Mouse (Mus musculus): Measurements from ENCODE around the gene Ensa. TPM values are rescaled to one million over a fixed set of nuclear protein-coding genes. Genes with fewer than 3 reads are reported as not detected.

Ensa gene
- total and polyA plus RNA-seq, 2 experiments, result 5.0 to 23.5 TPM

DNA sequence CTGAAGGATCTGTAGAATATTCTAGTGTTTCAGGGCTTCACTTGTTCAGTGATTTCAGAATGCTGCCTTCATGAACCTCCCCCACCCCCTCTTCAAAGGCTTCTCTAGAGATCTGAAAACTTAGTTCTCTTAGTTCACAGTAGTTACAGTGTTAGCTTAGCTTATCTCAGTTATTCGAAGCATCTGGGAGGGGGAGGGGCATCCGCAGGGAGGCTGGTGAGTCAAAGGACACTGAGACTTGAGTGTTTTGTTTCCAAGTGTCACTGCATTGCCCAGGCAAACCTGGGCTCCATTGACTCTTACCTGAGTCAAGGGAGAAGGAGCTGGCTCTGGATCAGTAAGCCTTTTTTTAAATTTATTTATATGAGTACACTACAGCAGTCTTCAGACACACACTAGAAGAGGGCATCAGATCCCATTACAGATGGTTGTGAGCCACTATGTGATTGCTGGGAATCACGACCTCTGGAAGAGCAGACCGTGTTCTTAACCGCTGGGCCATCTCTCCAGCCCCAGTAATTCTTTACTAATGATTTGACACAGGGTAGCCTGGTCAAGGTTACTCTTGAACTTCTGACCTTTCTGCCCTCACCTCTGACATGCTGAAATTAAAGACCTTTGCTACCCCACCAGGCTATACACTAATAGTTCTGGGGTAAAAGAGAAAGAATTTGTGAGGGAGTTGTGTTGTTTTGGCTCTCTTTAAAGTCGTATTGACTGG lies 41.5 kb downstream of the Ensa start:
- Histone ChIP-seq H3K36me3 (ENCODE audit: control insufficient read depth, insufficient read depth, low read length) (peaks cover 28% of the 10 kb centered on the region), H3K27ac (replicated peaks; ENCODE audit: insufficient read depth, low read depth, low read length) (peak overlapping the region; percentile 88), H3K9ac (ENCODE audit: low read depth, low read length) (no peak overlapping the region), H3K4me1 (ENCODE audit: control insufficient read depth, insufficient read depth, low read length) (peaks cover 63% of the 10 kb centered on the region), H3K27me3 (ENCODE audit: control insufficient read depth, insufficient read depth, low read length) (no peaks in the 10 kb centered on the region), H3K4me3 (ENCODE audit: insufficient read depth, low read depth, low read length) (no peak overlapping the region), H3K79me2 (ENCODE audit: control insufficient read depth, insufficient read depth, low read length) (peaks cover 6% of the 10 kb centered on the region)
- peak; percentile 84 for DNase-seq (ENCODE audit: extremely low read depth, low read depth, low spot score)
- TF ChIP-seq POLR2A (IDR thresholded peaks at IDR 0.05; ENCODE audit: extremely low read depth, insufficient read depth, low read length), result no peak
- no peak for TF ChIP-seq CTCF (IDR thresholded peaks at IDR 0.05; ENCODE audit: low read depth, low read length)
- 7% methylated on average over 6 of the region's 6 CpGs for WGBS

- no peak for DNase-seq (ENCODE audit: extremely low read depth, low read depth, low spot score)
- Histone ChIP-seq H3K4me3 (ENCODE audit: insufficient read depth, low read depth, low read length) (no peak overlapping the region), H3K36me3 (ENCODE audit: control insufficient read depth, insufficient read depth, low read length) (peaks cover 25% of the 10 kb centered on the region), H3K27ac (replicated peaks; ENCODE audit: insufficient read depth, low read depth, low read length) (peak overlapping the region; percentile 88), H3K79me2 (ENCODE audit: control insufficient read depth, insufficient read depth, low read length) (peaks cover 6% of the 10 kb centered on the region), H3K27me3 (ENCODE audit: control insufficient read depth, insufficient read depth, low read length) (no peaks in the 10 kb centered on the region), H3K9ac (ENCODE audit: low read depth, low read length) (peak overlapping the region; percentile 37), H3K4me1 (ENCODE audit: control insufficient read depth, insufficient read depth, low read length) (peaks cover 68% of the 10 kb centered on the region)
- TF ChIP-seq CTCF (IDR thresholded peaks at IDR 0.05; ENCODE audit: low read depth, low read length) (no peak), POLR2A (IDR thresholded peaks at IDR 0.05; ENCODE audit: extremely low read depth, insufficient read depth, low read length) (no peak)
- WGBS, result 46% methylated on average over 4 of the region's 4 CpGs
Observed at GRCm38 (mm10) chr3:95667521-95667920, 42.7 kb downstream of the Ensa start.

GRCm38 (mm10) chr3:95668026-95668425 lies 43.2 kb downstream of the Ensa start:
- no peaks in the 10 kb centered on the region for H3K27me3 ChIP-seq (ENCODE audit: control insufficient read depth, insufficient read depth, low read length)
- peaks cover 2% of the 10 kb centered on the region; the same call in 1 of the 2 replicates for H3K79me2 ChIP-seq (ENCODE audit: control insufficient read depth, insufficient read depth, low read length)
- DNase-seq (ENCODE audit: extremely low read depth, low read depth, low spot score), result peak; percentile 76
- H3K9ac ChIP-seq (ENCODE audit: low read depth, low read length), result peak overlapping the region; percentile 37
- peaks cover 20% of the 10 kb centered on the region for H3K36me3 ChIP-seq (ENCODE audit: control insufficient read depth, insufficient read depth, low read length)
- H3K4me1 ChIP-seq (ENCODE audit: control insufficient read depth, insufficient read depth, low read length), result peaks cover 66% of the 10 kb centered on the region
- peak overlapping the region; percentile 88 for H3K27ac ChIP-seq (replicated peaks; ENCODE audit: insufficient read depth, low read depth, low read length)
- WGBS, result 11% methylated on average over 7 of the region's 7 CpGs
- no peak overlapping the region for H3K4me3 ChIP-seq (ENCODE audit: insufficient read depth, low read depth, low read length)
- no peak for TF ChIP-seq CTCF (IDR thresholded peaks at IDR 0.05; ENCODE audit: low read depth, low read length)
- TF ChIP-seq POLR2A (IDR thresholded peaks at IDR 0.05; ENCODE audit: extremely low read depth, insufficient read depth, low read length), result no peak

GRCm38 (mm10) chr3:95668589-95669308 lies 44.0 kb downstream of the Ensa start:
- H3K36me3 ChIP-seq (ENCODE audit: control insufficient read depth, insufficient read depth, low read length), result peaks cover 13% of the 10 kb centered on the region
- 7% methylated on average over 7 of the region's 7 CpGs for WGBS

GRCm38 (mm10) chr3:95669309-95669665 lies 44.5 kb downstream of the Ensa start:
- Histone ChIP-seq H3K27ac (replicated peaks; ENCODE audit: insufficient read depth, low read depth, low read length) (peak overlapping the region; percentile 88), H3K9ac (ENCODE audit: low read depth, low read length) (peak overlapping the region; percentile 2; the same call in 1 of the 2 replicates), H3K36me3 (ENCODE audit: control insufficient read depth, insufficient read depth, low read length) (peaks cover 8% of the 10 kb centered on the region), H3K4me3 (ENCODE audit: insufficient read depth, low read depth, low read length) (no peak overlapping the region), H3K27me3 (ENCODE audit: control insufficient read depth, insufficient read depth, low read length) (no peaks in the 10 kb centered on the region), H3K79me2 (ENCODE audit: control insufficient read depth, insufficient read depth, low read length) (peaks cover 2% of the 10 kb centered on the region; the same call in 1 of the 2 replicates), H3K4me1 (ENCODE audit: control insufficient read depth, insufficient read depth, low read length) (peaks cover 65% of the 10 kb centered on the region)
- TF ChIP-seq POLR2A (IDR thresholded peaks at IDR 0.05; ENCODE audit: extremely low read depth, insufficient read depth, low read length), result no peak
- no peak for TF ChIP-seq CTCF (IDR thresholded peaks at IDR 0.05; ENCODE audit: low read depth, low read length)
- no peak for DNase-seq (ENCODE audit: extremely low read depth, low read depth, low spot score)
- 85% methylated on average over 3 of the region's 3 CpGs for WGBS

More at GRCm38 (mm10) chr3:95668589-95669308, 44.0 kb downstream of the Ensa start:
- peak; percentile 70 for DNase-seq (ENCODE audit: extremely low read depth, low read depth, low spot score)
- Histone ChIP-seq H3K4me3 (ENCODE audit: insufficient read depth, low read depth, low read length) (no peak overlapping the region), H3K4me1 (ENCODE audit: control insufficient read depth, insufficient read depth, low read length) (peaks cover 67% of the 10 kb centered on the region), H3K27me3 (ENCODE audit: control insufficient read depth, insufficient read depth, low read length) (no peaks in the 10 kb centered on the region), H3K9ac (ENCODE audit: low read depth, low read length) (peak overlapping the region; percentile 6), H3K27ac (replicated peaks; ENCODE audit: insufficient read depth, low read depth, low read length) (peak overlapping the region; percentile 88), H3K79me2 (ENCODE audit: control insufficient read depth, insufficient read depth, low read length) (peaks cover 2% of the 10 kb centered on the region; the same call in 1 of the 2 replicates)
- no peak for TF ChIP-seq CTCF (IDR thresholded peaks at IDR 0.05; ENCODE audit: low read depth, low read length)
- TF ChIP-seq POLR2A (IDR thresholded peaks at IDR 0.05; ENCODE audit: extremely low read depth, insufficient read depth, low read length), result no peak

Data from liver, adult 2 months (tissue).